Mouse (Mus musculus): ENCODE measurements at regions not wholly inside any gene's neighbourhood (a gene's known extent, or its start where the extent isn't known, plus 50 kb on each side); places are given as distances from the start of the nearest gene placed in this dataset.

GRCm38 (mm10) chr12:109881108-109881507, 281.0 kb upstream of the Rtl1 start:
- DNase-seq (ENCODE audit: low spot score in 2 of 2), result no peak

- DNase-seq (ENCODE audit: low spot score in 2 of 2), result no peak
Observed at GRCm38 (mm10) chr12:109891206-109891605, 291.1 kb upstream of the Rtl1 start.

- no peak for DNase-seq (ENCODE audit: low spot score in 2 of 2)
Observed at GRCm38 (mm10) chr12:109892834-109893233, 292.7 kb upstream of the Rtl1 start.

GRCm38 (mm10) chr12:109893657-109894056, 293.5 kb upstream of the Rtl1 start:
- no peak for DNase-seq (ENCODE audit: low spot score in 2 of 2)

- DNase-seq (ENCODE audit: low spot score in 2 of 2), result no peak
Observed at GRCm38 (mm10) chr12:109895389-109895788, 295.3 kb upstream of the Rtl1 start.

GRCm38 (mm10) chr12:109896397-109896796, 296.3 kb upstream of the Rtl1 start:
- no peak for DNase-seq (ENCODE audit: low spot score in 2 of 2)

GRCm38 (mm10) chr12:109896906-109897305, 296.8 kb upstream of the Rtl1 start:
- DNase-seq (ENCODE audit: low spot score in 2 of 2), result no peak

- DNase-seq (ENCODE audit: low spot score in 2 of 2), result no peak
Observed at GRCm38 (mm10) chr12:109897861-109898385, 297.8 kb upstream of the Rtl1 start.

- DNase-seq (ENCODE audit: low spot score in 2 of 2), result no peak
Observed at GRCm38 (mm10) chr12:109899420-109899819, 299.3 kb upstream of the Rtl1 start.

GRCm38 (mm10) chr12:109910966-109911495, 310.9 kb upstream of the Rtl1 start:
- DNase-seq (ENCODE audit: low spot score in 2 of 2), result peak; percentile 13 to 16

- no peak for DNase-seq (ENCODE audit: low spot score in 2 of 2)
Observed at GRCm38 (mm10) chr12:109911506-109911905, 311.4 kb upstream of the Rtl1 start.

GRCm38 (mm10) chr12:109917761-109918160, 317.6 kb upstream of the Rtl1 start:
- DNase-seq (ENCODE audit: low spot score in 2 of 2), result no peak

- no peak for DNase-seq (ENCODE audit: low spot score in 2 of 2)
Observed at GRCm38 (mm10) chr12:109918901-109919300, 318.8 kb upstream of the Rtl1 start.

GRCm38 (mm10) chr12:109922111-109922510, 322.0 kb upstream of the Rtl1 start:
- DNase-seq (ENCODE audit: low spot score in 2 of 2), result no peak

GRCm38 (mm10) chr12:109925866-109926265, 325.7 kb upstream of the Rtl1 start:
- DNase-seq (ENCODE audit: low spot score in 2 of 2), result peak in 1 of 2 experiments; percentile 18

- no peak for DNase-seq (ENCODE audit: low spot score in 2 of 2)
Observed at GRCm38 (mm10) chr12:109926643-109927042, 326.5 kb upstream of the Rtl1 start.

GRCm38 (mm10) chr12:109946179-109946578, 332.7 kb upstream of the Dio3 start:
- DNase-seq (ENCODE audit: low spot score in 2 of 2), result no peak

- DNase-seq (ENCODE audit: low spot score in 2 of 2), result no peak
Observed at GRCm38 (mm10) chr12:109946936-109947335, 331.9 kb upstream of the Dio3 start.

- DNase-seq (ENCODE audit: low spot score in 2 of 2), result no peak
Observed at GRCm38 (mm10) chr12:109947886-109948433, 330.9 kb upstream of the Dio3 start.

GRCm38 (mm10) chr12:109948434-109948984, 330.4 kb upstream of the Dio3 start:
- no peak for DNase-seq (ENCODE audit: low spot score in 2 of 2)

- DNase-seq (ENCODE audit: low spot score in 2 of 2), result no peak
Observed at GRCm38 (mm10) chr12:109949231-109949965, 329.5 kb upstream of the Dio3 start.

GRCm38 (mm10) chr12:109950632-109951031, 328.2 kb upstream of the Dio3 start:
- DNase-seq (ENCODE audit: low spot score in 2 of 2), result no peak

- no peak for DNase-seq (ENCODE audit: low spot score in 2 of 2)
Observed at GRCm38 (mm10) chr12:109951473-109951872, 327.4 kb upstream of the Dio3 start.

All from left cerebral cortex, adult 9 months (tissue).